Mouse (Mus musculus) frontal cortex, postnatal 25 days (tissue): ENCODE results near the gene Btg1-ps2.
"Not testable (repeated sequence)": the region's sequence is repeated elsewhere in the genome, so short reads cannot be mapped to it uniquely, and the experiment has no call there.

Experiments
- DNase-seq, 2 experiments: peaks; one replicate each; pipeline ENCODE4 v3.0.0; 2022; ENCODE audit warnings: low spot score in 2 of 2

The Btg1-ps2 gene

GRCm38 (mm10) chrX:38043014-38043413 is at the start of gene Btg1-ps2:
TSS of gene Btg1-ps2 (minus strand) at chrX:38043114.
- DNase-seq = not testable (repeated sequence)

DNA sequence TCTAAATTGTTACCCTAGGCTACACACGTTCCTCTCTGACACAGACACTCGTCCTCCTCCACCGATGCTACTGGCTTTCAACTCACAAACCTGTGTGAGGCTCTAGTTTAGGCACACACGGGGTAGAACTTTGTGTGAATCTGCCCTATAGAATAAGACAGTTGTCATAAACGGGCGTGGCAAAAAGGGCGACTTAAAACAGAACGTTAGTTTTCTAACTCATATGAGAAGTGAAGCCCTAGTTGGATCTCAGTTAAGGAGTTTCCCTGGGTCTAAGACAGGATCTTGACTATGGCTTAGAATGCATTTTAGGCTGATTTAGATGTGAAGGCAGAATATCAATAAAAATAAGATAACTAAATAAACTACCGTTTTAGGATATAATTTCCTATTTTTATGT is 42.1 kb upstream of the Btg1-ps2 start, which contains the start of gene Rhox11:
TSS of gene Rhox11 (minus strand) at position 101 of the 400 bp plus-strand sequence.
- DNase-seq = no peak

DNA sequence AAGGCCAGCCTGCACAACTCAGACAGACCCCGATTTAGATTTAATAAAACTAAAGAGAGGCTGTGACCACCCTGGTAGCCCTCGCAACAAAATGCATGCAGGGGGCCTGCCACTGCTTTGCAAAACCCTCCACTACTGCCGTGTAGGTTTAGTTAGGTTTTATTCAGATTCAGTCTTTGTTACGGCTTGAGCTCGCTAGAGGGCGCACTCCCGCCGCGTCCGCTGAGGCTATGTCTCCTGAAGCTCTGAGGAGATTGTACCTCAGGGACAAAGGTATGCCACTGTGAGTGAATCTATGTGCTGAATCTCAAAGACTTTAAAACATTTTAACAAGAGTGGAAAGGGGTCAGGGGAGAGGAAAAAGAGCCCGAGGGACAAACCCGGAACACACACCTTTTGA is 41.3 kb upstream of the Btg1-ps2 start:
- DNase-seq = peak; percentile 22 to 23

DNA sequence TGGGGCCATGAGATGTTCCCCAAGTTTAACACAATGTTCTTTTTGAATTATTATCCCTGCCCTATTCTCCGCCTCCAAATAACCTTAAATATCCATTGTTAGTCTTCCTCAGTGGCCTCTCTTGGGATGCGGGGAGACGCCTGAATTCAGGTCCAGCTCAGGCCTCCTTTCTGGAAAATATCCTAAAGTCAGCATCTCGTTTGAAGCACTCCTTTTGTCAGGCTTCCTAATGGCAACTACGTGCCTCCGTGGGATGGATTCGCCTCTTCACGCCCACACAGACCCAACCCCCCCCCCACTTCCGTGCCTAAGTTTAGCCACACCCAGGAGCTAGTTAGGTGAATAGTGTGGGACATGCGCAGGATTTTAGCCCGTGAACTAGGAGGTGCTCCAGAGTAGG is 23.3 kb upstream of the Btg1-ps2 start, which contains the start of gene Rhox10:
TSS of gene Rhox10 (plus strand) at position 301 of the 400 bp plus-strand sequence.
- DNase-seq = no peak

DNA sequence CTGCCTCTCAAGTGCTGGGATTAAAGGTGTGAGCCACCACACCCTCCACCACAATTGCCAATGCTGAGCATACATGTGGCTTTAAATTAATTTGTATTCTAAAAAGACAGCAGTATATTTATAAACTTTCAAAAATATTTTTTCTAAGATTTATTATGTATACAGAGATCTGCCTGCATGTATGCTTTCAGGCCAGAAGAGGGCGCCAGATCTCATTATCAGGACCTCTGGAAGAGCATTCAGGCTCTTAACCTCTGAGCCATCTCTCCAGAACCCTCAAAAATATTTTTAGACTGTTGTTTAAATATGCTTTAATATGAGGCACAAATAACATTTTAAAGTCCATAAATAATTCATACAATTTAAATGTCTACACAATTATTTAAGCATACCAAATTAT is 18.6 kb upstream of the Btg1-ps2 start:
- DNase-seq = no peak

GRCm38 (mm10) chrX:38039666-38040065 is 3.2 kb downstream of the Btg1-ps2 start:
- DNase-seq = no peak

DNA sequence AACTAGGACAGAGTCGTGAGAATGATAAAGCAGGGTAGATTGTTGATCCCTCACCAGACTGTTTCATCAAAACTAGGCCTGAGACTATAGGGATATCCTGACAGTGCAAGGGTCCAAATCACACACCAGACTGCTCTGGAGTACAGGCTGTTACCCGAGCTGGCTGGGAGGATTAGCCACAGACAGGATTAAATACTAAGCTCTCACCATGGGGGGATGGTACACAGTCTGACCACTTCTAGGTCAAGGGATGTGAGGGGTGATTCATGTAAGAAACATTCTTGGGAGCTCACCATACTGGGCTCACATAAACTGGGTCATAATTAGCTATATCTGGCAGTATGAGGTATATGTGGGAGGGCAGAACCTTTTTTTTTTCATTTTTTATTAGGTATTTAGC is 9.1 kb downstream of the Btg1-ps2 start:
- DNase-seq = no peak

DNA sequence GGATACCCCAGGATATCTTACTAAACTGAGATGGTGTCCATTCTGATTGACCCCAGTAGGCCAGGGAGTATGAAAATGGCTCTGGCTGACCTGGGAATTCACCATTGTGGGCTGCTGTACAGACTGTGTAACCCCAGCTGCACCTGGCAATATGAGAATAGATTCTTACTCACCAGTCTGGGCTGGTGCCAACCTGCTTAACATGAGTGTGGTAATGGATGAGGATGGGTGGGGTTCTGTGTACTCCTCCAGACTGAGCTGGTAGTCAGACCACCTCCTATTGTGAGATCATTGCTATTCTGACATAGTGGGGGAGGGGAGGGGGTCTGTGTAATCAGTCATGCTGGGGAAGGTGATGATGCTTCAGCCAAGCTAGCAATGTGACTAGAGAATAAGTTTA is 24.3 kb downstream of the Btg1-ps2 start, which contains the start of gene Btg1-ps1:
TSS of gene Btg1-ps1 (minus strand) at position 219 of the 400 bp plus-strand sequence.
- not testable (repeated sequence) for DNase-seq

DNA sequence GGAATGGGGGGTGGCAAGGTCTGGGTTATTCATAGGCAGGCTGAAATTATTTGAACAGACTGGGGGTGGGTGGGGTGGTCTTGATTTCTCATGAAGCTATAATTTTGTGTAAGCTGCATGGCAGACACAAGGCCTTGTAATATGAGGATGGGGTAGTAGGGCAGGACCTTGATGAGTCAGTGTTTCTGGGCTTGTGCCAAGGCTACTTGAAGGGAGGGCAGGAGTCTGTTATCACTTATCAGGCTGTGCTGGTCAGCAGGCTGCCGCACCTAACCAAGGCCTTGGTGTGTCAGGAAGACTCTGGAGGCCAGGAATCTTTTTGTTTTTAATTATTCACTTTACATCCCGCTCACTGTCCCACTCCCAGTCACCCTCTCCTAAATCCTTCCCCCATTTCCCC is 34.2 kb downstream of the Btg1-ps2 start:
- no peak for DNase-seq
